Mouse (Mus musculus) retina, adult 2 months (tissue): ENCODE results near the gene Acat2.
"Not testable (repeated sequence)": the region's sequence is repeated elsewhere in the genome, so short reads cannot be mapped to it uniquely, and the experiment has no call there.

Experiments
- DNase-seq: peaks from one replicate; pipeline ENCODE4 v3.0.0-alpha.2; 2012; ENCODE audit warnings: low read depth, low spot score

Acat2 gene

DNA sequence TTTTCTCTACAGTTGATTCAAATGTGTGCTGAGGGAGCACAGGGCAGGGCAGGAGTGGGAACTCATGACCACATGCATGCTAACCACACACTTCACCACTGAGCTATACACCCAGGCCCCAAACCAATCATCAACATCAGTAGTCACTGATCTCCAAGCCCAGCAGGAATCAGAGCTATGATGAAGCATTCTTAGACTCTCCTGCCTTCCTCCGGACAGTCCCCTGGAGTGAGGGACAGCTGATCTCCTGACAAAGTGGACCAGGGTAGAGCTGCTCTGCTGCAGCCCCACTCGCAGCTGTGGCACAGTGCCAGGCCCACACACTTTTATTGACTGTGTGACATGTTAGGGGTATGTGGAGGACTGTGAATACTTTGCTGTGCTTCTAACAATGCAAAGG is 1.2 kb downstream of the Acat2 start:
- DNase-seq, result not testable (repeated sequence)

DNA sequence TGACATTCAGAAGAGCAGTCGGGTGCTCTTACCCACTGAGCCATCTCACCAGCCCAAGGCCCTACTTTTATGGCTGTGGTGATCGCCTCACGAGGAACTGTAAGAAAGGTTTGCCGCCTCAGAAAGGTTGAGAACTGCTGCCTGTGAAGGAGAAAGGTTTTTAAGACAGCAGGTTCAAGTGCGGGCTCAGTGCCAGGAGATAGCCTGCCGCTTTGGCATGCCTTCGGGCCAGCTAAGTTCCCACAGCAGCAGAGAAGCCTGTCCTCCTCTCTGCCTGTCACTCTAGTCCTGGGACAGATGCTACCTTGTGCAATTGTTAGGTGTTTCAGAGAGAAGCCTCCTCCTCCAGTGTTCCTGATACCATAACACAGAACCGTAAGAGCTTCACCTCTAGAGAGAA is 3.9 kb downstream of the Acat2 start:
- DNase-seq, result no peak

GRCm38 (mm10) chr17:12949669-12950068 is 10.9 kb downstream of the Acat2 start:
- no peak for DNase-seq

DNA sequence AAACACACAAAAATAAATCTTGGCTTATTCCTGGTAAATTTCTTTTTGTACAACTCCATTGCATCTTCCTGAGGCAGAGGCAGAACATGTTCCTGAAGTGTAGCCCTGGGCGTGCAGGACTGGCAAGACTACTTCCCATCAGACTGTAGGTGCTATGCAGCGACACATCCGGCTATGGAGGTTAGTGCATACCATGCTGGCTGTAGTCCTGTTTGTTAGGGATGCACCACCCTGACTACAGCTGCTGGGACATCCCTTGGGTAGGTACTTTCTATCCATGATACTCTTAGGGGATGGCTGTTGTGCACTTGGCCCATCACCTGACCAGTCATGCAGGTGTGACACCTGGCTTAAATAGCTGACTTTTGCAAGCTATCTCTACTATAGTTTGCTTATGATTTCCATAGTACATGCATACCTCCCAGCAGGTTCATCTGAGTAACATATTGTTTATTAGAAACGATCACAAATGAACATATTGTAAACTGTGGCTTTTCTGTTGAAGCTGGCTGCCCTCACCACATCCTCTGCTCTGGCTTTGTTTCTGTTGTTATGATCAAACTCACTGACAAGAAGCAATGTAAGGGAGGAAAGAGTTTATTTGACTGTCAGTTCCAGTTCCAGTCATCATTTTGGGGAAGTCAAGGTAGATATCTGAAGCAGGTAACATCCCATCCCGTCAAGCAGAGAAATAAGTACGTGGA is 17.9 kb downstream of the Acat2 start:
- no peak for DNase-seq

GRCm38 (mm10) chr17:12941543-12942260 is 18.8 kb downstream of the Acat2 start:
- no peak for DNase-seq

DNA sequence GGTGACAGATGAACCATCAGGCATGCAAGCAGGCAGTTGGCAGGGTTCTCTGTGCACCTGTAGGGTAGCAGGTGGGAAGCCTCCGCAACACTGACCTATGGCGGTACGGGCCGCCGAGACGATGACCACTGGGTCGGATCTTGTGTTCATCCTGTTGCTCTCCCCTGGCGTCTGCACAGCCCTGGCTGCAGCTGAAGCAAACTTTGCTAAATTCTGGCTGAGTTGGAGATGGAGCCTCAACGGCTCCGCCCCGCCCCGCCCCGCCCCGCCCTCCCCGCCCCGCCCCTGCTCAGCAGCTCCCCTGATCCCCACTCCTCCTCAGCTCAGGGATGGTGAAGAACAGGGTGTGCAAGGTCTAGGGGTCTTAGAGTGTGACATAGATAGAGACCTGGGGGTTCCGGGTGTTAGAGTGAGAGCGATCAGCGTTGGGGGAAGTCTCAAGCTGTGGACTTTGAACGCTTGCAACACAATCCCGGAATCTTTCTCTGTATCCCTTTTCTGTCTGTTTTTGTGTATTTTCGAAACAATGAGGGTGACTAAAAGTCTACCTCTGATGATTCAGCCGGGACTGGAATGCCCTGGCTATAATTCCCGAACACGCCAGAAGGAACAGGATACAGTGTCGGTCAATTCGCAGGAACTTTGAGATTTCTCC is 20.3 kb downstream of the Acat2 start, which contains the start of gene Acat3:
Gene Acat3, minus strand, starts transcription at position 450 of the 655 bp plus-strand sequence.
- DNase-seq, result no peak

DNA sequence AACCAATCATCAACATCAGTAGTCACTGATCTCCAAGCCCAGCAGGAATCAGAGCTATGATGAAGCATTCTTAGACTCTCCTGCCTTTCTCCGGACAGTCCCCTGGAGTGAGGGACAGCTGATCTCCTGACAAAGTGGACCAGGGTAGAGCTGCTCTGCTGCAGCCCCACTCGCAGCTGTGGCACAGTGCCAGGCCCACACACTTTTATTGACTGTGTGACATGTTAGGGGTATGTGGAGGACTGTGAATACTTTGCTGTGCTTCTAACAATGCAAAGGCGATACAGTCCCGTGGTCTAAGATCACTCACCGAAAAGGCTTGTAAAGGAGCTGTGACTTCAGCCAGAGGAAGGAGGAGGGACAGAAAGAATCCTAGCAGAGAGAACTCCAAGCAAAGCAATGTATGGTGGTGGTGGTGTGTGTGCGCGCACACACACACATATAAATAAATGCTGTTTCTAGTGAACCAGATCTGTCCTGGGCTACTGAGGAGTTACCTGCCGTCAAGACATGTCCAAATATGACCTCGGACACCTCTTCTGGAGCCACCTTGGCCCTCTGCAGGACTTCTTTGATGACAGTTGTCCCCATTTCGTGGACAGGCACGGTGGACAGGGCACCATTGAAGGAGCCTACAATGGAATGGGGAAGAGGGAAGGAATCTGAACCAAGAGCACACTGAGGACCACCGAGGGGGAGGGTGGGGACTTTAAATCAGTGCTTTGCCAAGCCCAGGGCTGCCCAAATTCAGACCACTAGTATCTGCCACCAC is 21.0 kb downstream of the Acat2 start:
- DNase-seq, result not testable (repeated sequence)

GRCm38 (mm10) chr17:12938077-12938476 is 22.5 kb downstream of the Acat2 start:
- DNase-seq, result no peak

GRCm38 (mm10) chr17:12937412-12937970 is 23.1 kb downstream of the Acat2 start:
- DNase-seq, result no peak

DNA sequence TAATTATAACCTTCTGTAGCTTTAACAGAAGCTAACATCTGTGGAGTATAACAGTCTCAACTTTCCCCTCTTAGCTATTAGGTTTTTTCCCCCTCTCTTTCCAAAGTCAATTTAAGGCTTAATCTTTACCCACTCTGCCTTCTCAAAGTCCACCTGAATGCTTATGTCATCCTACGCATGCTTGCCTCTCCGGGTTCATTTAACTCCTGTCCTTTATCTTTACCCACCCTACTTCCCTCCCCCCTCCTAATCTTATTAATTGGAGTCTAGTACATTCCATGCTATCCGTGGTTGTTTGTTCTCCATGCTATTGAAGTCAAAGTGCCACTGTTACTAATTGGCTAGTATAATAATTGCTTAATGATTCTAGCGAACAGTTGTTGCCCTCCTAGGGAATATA is 24.8 kb downstream of the Acat2 start:
- DNase-seq, result no peak

GRCm38 (mm10) chr17:12931576-12931975 is 29.0 kb downstream of the Acat2 start:
- DNase-seq, result not testable (repeated sequence)

DNA sequence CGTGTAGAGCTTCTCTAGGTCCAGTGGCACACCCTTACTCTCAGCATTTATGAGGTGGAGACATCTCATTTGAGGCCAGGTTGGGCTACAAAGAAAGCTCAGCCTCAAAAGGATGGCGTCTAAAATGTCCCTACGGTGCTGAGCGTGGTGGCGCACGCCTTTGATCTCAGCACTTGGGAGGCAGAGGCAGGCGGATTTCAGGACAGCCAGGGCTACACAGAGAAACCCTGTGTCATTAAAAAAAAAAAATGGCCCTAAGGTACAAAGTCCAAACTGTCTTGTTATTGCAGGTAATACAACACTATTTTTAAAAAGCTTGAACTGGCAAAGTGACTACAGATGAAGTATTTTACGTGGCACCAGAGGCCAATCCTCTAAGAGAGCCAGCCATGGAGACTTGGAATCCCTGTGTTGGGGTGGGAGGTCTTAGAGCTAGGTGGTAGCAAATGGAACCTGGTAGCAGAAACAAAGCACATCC is 34.8 kb downstream of the Acat2 start:
- DNase-seq, result no peak

DNA sequence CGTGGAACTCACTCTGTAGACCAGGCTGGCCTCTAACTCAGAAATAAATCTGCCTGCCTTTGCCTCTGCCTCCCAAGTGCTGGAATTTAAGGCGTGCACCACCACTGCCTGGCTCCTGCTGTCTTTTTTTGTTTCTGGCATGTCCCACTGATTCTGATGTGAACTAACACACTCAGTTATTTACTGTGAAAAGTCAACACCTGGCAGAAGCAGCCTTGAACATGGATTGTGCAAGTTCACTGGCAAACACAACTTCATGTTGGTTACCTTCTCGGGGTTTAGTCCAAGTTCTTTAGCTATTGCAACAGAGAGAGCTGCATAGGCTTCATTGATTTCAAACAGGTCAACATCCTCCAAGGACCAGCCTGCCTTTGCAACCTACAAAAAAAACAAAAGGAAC is 35.5 kb downstream of the Acat2 start:
- DNase-seq, result no peak

DNA sequence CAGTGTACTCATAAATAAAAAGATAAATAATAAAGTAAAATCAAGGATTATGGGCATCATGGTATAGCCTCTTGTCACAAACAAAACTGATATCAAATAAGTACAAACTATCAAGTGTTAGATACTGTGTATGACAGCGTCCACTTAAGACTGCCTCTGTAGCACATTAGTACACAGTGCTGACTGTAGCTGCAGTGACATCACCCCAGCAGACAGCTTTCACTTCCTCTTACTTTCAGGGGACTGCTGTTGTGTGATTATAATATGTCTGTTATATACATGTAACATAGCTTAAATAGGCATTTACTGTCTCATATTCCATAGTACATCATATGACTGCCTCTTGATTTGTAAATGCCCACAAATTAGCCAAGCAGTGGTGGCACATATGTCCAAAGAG is 39.5 kb downstream of the Acat2 start:
- no peak for DNase-seq

GRCm38 (mm10) chr17:12916588-12917380 is 43.8 kb downstream of the Acat2 start:
- DNase-seq, result peak; percentile 0

GRCm38 (mm10) chr17:12915881-12916583 is 44.5 kb downstream of the Acat2 start, which contains the start of gene Mrpl18:
Gene Mrpl18 (minus strand): TSS chr17:12916345.
- peak; percentile 98 for DNase-seq

- peak; percentile 26 for DNase-seq
These were observed 45.1 kb downstream of the Acat2 start, which contains the start of gene Tcp1 for GRCm38 (mm10) chr17:12915488-12915880. Gene Tcp1 (plus strand): TSS chr17:12915701.

DNA sequence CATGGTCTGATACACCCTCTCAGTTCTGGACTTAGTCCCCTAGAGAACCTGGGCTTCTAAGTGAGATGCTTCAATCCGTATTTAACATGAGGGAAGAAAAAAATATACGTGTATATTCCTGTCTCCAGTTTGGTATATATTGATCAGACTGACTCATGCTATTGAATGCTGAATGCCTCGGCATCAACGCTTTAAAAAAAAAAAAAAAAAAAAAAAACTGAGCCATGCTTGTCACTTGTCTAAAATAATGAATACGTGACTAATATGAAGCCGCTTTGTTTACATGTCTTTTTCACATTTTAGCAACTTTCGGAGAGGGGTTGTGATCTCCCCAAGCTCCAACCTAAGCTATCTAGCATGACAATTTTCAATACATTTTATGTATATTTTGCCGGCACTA is 50.2 kb downstream of the Acat2 start:
- no peak for DNase-seq

DNA sequence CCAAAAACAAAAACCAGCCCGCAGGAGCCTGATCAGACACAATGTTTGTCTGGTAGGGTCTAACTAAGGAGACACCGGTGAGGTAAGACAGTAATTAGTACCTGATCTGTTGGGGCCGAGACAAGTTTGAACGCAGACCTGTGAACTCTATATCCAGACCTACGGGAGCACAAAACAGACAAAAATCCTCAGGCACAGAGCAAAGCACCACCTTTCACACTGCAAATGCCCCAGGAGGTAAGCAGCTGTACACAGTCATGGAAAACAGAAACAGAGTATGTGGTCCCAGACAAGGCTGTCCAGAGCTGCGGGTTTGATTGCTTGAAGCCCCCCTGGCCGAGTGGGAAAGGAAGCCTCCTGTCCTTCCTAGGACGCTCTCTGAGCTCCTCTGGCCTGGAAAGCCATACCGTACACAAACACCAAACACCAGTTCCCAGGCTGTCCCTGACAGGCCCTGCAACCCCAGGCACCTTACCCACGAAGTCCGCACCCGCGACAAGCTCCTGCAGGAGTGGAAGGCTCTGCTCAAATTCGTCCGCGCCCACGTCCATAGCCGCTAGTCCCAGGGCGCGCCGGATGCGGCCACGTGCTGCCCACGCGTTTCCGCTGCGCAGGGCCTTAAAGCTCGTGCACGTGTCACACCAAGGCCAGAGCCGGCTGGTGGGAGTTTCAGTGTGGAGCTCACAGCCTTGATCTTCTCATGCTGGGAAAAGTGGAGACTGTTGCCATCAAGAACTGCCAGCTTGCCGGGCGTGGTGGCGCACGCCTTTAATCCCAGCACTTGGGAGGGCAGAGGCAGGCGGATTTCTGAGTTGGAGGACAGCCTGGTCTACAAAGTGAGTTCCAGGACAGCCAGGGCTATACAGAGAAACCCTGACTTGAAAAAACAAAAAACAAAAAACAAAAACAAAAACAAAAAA is 50.9 kb downstream of the Acat2 start, which contains the start of gene Pnldc1:
Gene Pnldc1, minus strand, starts transcription at position 870 of the 920 bp plus-strand sequence.
- no peak for DNase-seq
